Mouse (Mus musculus): Measurements from ENCODE around the gene Lag3. TPM values are rescaled to one million over a fixed set of nuclear protein-coding genes. Genes with fewer than 3 reads are reported as not detected.
"Not testable (repeated sequence)": the region's sequence is repeated elsewhere in the genome, so short reads cannot be mapped to it uniquely, and the experiment has no call there.

Gene Lag3
- polyA plus RNA-seq, 1 experiment from 2014 or later, result 2.3 TPM

GRCm38 (mm10) chr6:124907767-124908166 lies 3.7 kb downstream of the Lag3 start:
- H3K36me3 ChIP-seq, result peaks cover 1% of the 10 kb centered on the region; the same call in 1 of the 2 replicates
- H3K9me3 ChIP-seq, result no peaks in the 10 kb centered on the region
- H3K4me2 ChIP-seq, result no peak overlapping the region
- ATAC-seq (ENCODE audit: borderline replicate concordance, extremely low read depth, low FRiP score, low TSS enrichment), result no peak
- H3K27me3 ChIP-seq, result peaks cover 19% of the 10 kb centered on the region; the same call in 1 of the 2 replicates
- H3K27ac ChIP-seq, result no peak overlapping the region
- H3K4me3 ChIP-seq, result no peak overlapping the region
- 58% methylated on average over 1 of the region's 1 CpGs for WGBS
- no peak overlapping the region for H3K9ac ChIP-seq
- H3K4me1 ChIP-seq, result peaks cover 32% of the 10 kb centered on the region

DNA sequence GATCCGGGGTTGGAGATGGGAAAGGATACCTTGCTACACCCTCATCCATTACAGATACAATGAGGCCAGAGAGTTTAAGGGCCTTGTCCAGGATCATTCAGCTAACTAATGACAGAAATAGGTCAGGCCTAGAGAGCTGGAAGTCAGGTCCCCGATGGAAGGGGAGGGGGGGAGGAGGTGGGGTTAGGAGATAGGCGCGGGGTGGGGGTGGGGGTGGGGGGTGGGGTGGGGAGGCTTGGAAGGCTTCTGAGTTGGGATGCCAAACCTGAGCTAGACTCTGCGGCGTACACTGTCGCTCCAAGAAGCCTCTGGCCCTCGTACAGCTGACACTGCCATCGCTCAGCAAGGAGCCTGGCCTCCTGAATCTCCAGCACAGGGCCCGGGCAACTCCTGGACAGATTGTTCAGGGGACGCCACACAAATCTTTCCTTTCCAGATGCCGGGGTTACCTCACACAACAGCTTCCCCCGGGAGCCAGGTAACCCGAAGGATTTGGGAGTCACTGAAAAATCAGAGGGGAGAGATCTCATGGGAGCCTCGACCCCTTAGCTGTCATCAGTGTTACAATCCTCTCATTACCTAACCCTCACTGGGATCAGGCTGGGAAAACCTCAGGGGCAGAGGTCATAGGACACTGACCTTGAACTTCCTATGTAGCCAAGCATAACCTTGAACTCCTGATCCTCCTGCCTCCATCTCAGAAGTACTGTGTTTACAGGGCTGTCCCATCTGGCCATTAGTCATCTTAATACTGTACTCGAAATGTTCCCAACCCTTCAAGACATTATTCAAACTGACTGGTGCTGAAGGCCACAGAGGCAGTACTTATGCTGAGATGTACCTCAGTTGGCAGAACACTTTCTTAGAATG lies 6.3 kb downstream of the Lag3 start:
- peak overlapping the region; percentile 99 for H3K27ac ChIP-seq
- H3K4me2 ChIP-seq, result peak overlapping the region; percentile 91
- H3K9me3 ChIP-seq, result no peaks in the 10 kb centered on the region
- no peak for ATAC-seq (ENCODE audit: borderline replicate concordance, extremely low read depth, low FRiP score, low TSS enrichment)
- H3K4me1 ChIP-seq, result peaks cover 16% of the 10 kb centered on the region
- peak overlapping the region; percentile 71; the same call in 1 of the 2 replicates for H3K9ac ChIP-seq
- 38% methylated on average over 16 of the region's 16 CpGs for whole genome bisulfite sequencing
- H3K36me3 ChIP-seq, result no peaks in the 10 kb centered on the region
- H3K27me3 ChIP-seq, result peaks cover 12% of the 10 kb centered on the region; the same call in 1 of the 2 replicates
- peak overlapping the region; percentile 56; the same call in 1 of the 2 replicates for H3K4me3 ChIP-seq

DNA sequence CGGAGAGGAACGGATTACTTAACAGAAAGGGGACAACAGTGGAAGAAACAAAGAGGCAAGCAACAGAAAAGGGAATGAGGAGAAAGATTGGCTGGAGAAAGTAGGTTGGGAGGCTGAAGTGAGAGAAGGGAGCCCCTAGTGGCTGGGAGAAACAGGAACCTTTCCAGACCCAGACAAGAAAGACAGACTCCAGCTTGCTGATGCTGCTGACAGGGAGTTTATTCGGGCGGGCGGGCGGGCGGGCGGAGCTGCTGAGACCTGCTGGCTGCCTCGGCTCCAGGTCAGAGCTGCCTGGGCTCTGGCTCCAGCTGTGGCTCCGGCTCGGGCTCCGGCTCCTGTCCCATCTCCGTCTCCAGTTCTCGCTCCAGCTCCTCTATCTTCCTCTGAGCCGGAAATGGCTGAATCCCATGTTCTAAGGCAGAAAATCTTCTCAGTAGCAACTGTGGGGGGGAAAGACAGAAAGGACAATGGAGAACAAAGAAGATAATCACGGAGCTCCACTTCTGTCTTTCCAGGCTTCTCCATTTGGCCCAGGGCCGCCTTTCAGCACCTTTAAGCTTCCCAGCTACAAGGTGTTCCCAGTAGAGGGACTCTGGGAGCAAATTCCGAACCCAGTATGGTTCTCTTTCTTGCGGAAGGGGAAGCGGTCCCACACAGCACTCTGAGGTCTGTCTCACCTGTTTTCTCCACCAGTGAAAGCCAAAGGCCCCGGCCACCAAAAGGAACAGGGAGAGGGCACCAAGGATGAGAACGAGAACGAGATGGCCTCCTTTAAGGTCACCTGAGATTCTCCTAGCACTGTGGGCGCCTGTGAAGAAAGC lies 7.1 kb downstream of the Lag3 start:
- Histone ChIP-seq H3K27me3 (peaks cover 4% of the 10 kb centered on the region; the same call in 1 of the 2 replicates), H3K4me2 (peak overlapping the region; percentile 91), H3K9ac (peak overlapping the region; percentile 71), H3K4me1 (peaks cover 11% of the 10 kb centered on the region), H3K27ac (peak overlapping the region; percentile 99), H3K4me3 (peak overlapping the region; percentile 56), H3K36me3 (no peaks in the 10 kb centered on the region), H3K9me3 (no peaks in the 10 kb centered on the region)
- ATAC-seq (ENCODE audit: borderline replicate concordance, extremely low read depth, low FRiP score, low TSS enrichment), result peak; percentile 86
- 8% methylated on average over 24 of the region's 24 CpGs for WGBS

GRCm38 (mm10) chr6:124903580-124904151 lies 7.8 kb downstream of the Lag3 start:
- WGBS, result under 1% methylated on average over 23 of the region's 23 CpGs
- Histone ChIP-seq H3K4me2 (peak overlapping the region; percentile 91), H3K27ac (peak overlapping the region; percentile 99), H3K27me3 (no peaks in the 10 kb centered on the region), H3K9me3 (no peaks in the 10 kb centered on the region), H3K4me1 (peaks cover 11% of the 10 kb centered on the region), H3K36me3 (no peaks in the 10 kb centered on the region), H3K4me3 (peak overlapping the region; percentile 56), H3K9ac (peak overlapping the region; percentile 71)
- peak; percentile 79 for ATAC-seq (ENCODE audit: borderline replicate concordance, extremely low read depth, low FRiP score, low TSS enrichment)

- Histone ChIP-seq H3K9ac (no peak overlapping the region), H3K4me3 (no peak overlapping the region), H3K4me1 (peaks cover 11% of the 10 kb centered on the region), H3K4me2 (no peak overlapping the region), H3K27ac (no peak overlapping the region), H3K9me3 (no peaks in the 10 kb centered on the region), H3K27me3 (no peaks in the 10 kb centered on the region), H3K36me3 (no peaks in the 10 kb centered on the region)
- no peak for ATAC-seq (ENCODE audit: borderline replicate concordance, extremely low read depth, low FRiP score, low TSS enrichment)
Observed at GRCm38 (mm10) chr6:124901851-124902250, 9.7 kb downstream of the Lag3 start.

DNA sequence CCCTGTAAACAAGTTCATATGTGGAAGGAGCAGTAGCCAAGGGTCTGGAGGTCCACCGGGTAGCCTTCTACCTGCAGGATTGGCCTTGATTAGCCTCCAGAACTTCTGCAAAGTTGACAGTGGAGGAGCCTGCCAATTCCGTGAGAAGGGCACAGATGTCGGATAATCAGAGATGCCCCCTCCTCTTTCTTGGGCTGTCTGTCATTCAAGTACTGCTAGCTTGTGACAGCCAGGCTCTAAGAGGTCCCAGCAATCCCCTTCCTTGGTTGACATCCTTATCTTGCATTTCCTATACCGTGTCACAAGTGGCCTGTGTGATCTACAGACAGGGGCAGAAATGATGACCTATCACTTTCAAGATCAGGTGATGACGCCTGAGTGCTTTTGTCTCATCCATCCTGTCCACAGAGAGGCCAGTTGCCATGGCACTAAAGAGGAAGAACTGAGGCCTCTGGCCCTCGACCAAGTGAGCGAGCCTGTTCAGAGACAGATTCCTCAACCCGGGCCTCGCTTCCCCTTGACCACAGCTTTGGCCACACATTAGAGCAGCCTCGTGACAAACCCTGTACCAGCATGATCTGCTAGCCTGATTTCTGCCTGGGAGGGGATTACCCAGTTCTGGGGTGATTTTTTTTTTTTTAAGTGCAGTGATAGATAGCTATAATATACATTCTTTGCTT lies 10.6 kb downstream of the Lag3 start:
- Histone ChIP-seq H3K4me3 (no peak overlapping the region), H3K4me2 (no peak overlapping the region), H3K27ac (no peak overlapping the region), H3K36me3 (no peaks in the 10 kb centered on the region), H3K9me3 (no peaks in the 10 kb centered on the region), H3K4me1 (peaks cover 11% of the 10 kb centered on the region), H3K9ac (no peak overlapping the region), H3K27me3 (no peaks in the 10 kb centered on the region)
- WGBS, result 35% methylated on average over 10 of the region's 10 CpGs
- no peak for ATAC-seq (ENCODE audit: borderline replicate concordance, extremely low read depth, low FRiP score, low TSS enrichment)

- no peak for ATAC-seq (ENCODE audit: borderline replicate concordance, extremely low read depth, low FRiP score, low TSS enrichment)
- Histone ChIP-seq H3K27ac (no peak overlapping the region), H3K36me3 (no peaks in the 10 kb centered on the region), H3K9me3 (no peaks in the 10 kb centered on the region), H3K4me2 (no peak overlapping the region), H3K27me3 (no peaks in the 10 kb centered on the region), H3K9ac (no peak overlapping the region), H3K4me3 (no peak overlapping the region), H3K4me1 (peaks cover 10% of the 10 kb centered on the region)
- 59% methylated on average over 8 of the region's 8 CpGs for WGBS
Observed at GRCm38 (mm10) chr6:124900056-124900800, 11.3 kb downstream of the Lag3 start.

DNA sequence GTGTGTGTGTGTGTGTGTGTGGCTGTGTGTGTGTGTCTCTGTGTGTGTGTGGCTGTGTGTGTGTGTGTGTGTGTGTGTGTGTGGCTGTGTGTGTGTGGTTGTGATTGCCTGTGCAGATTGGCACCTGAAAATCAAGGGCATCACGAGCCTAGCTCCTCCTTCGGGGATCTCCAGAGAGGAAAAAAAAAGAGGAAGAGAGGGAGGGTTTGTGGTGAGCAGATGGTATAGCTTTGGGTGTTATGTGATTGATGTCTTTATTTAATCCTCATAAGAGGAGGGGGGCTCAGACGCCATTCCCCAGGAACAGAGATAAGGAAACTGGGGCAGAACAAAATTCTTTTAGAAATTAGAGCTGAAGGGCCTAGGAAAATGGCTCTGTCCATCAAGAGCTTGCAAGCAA lies 13.1 kb downstream of the Lag3 start:
- WGBS, result 22% methylated on average over 3 of the region's 3 CpGs

GRCm38 (mm10) chr6:124894113-124894512 lies 17.4 kb downstream of the Lag3 start:
- 87% methylated on average over 2 of the region's 2 CpGs for WGBS
- not testable (repeated sequence) for H3K36me3 ChIP-seq; H3K9me3 ChIP-seq; H3K27me3 ChIP-seq; ATAC-seq (ENCODE audit: borderline replicate concordance, extremely low read depth, low FRiP score, low TSS enrichment); H3K4me1 ChIP-seq; H3K4me2 ChIP-seq; H3K9ac ChIP-seq; H3K27ac ChIP-seq; H3K4me3 ChIP-seq

More for the DNA sequence above, 13.1 kb downstream of the Lag3 start:
- Histone ChIP-seq H3K36me3 (no peaks in the 10 kb centered on the region), H3K9ac (no peak overlapping the region), H3K27me3 (no peaks in the 10 kb centered on the region), H3K9me3 (no peaks in the 10 kb centered on the region), H3K4me1 (no peaks in the 10 kb centered on the region), H3K4me2 (no peak overlapping the region), H3K27ac (no peak overlapping the region), H3K4me3 (no peak overlapping the region)
- ATAC-seq (ENCODE audit: borderline replicate concordance, extremely low read depth, low FRiP score, low TSS enrichment), result no peak

DNA sequence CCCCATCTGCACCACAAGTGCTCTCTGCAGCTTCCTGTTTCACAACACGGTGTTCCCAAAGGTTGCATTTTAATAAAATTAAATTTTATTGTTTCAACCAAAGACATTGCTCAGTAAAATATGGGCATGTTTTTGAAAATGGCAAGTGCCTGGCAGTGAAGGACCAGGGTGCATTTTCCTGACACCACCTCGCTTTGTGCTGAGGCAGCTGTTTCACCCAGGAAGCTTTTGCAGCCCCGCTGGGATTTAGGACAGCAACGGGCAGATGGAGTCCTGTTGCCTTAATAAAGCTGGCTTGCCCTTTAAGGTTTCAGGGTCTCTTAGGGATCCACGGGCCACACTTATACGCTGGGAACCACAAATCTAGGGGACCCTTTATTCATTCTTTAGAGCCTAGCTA lies 20.5 kb downstream of the Lag3 start:
- WGBS, result 49% methylated on average over 6 of the region's 6 CpGs
- H3K4me1 ChIP-seq, result no peaks in the 10 kb centered on the region

More for the DNA sequence above, 20.5 kb downstream of the Lag3 start:
- H3K36me3 ChIP-seq, result no peaks in the 10 kb centered on the region
- H3K4me3 ChIP-seq, result no peak overlapping the region
- H3K27ac ChIP-seq, result no peak overlapping the region
- no peak overlapping the region for H3K4me2 ChIP-seq
- H3K9ac ChIP-seq, result no peak overlapping the region
- H3K27me3 ChIP-seq, result no peaks in the 10 kb centered on the region
- H3K9me3 ChIP-seq, result no peaks in the 10 kb centered on the region
- ATAC-seq (ENCODE audit: borderline replicate concordance, extremely low read depth, low FRiP score, low TSS enrichment), result no peak

All from lung, embryonic 15.5 days (tissue).